Mouse (Mus musculus): Measurements from ENCODE around the gene Lamtor2. TPM values are rescaled to one million over a fixed set of nuclear protein-coding genes. Genes with fewer than 3 reads are reported as not detected.
"Not testable (repeated sequence)": the region's sequence is repeated elsewhere in the genome, so short reads cannot be mapped to it uniquely, and the experiment has no call there.

Lamtor2 gene
- 104 and 112 TPM in 2 replicates for polyA plus RNA-seq (2015; fragmentation: Nextera tagmentation; extraction: Ambion mirVana)

DNA sequence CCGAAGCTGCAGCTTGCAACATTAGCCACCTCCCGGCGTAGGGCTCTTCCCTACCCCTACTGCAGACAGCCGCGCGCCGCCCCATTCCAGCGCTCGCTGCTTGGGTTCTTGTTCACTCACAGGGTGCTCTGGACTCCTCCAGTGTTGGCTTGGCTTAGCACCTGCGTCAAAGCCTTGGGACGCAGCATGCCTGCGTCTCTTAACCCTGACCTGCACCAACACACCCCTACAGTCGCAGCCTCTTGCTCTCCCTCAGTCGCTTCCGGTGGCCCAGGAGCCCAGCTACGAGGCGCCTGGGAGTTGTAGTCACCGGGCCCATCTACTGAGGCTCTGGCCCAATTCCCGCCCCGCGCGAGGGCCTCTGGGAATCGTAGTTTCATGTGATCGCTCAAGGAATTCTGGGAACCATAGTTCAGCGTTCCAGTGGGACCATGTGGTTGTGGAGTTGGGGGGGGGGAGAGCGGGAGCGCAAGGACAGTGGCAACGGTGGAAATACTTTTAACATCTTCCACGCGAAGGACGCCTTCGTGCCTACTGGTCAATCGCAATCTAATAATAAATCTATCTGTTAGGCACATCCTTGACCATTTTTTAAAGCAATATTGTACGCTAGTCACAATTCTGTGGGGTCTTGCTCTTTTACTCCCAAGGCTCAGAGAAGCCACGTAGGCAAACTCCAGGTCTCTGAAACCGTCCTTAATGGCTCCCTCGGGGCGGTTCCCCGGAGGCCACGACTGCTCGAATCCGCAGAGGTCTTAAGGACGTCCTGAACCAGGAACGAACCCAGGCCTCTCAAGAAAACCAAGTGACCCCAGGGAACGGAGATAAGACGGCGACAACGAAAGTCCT, at the start of gene Lamtor2:
Gene Lamtor2, minus strand, starts transcription at position 399 of the 849 bp plus-strand sequence.
- Histone ChIP-seq H3K4me1 (replicated peaks) (peaks cover 56% of the 10 kb centered on the region), H3K9me3 (replicated peaks) (no peaks in the 10 kb centered on the region), H3K9ac (peak within 1 kb of the TSS; percentile 90), H3K4me3 (replicated peaks) (peak within 1 kb of the TSS; percentile 80), H3K27me3 (no peaks in the 10 kb centered on the region), H3K4me2 (peak within 1 kb of the TSS; percentile 99), H3K27ac (replicated peaks) (peak within 1 kb of the TSS; percentile 92), H3K36me3 (replicated peaks) (peaks cover 27% of the 10 kb centered on the region)
- peak; percentile 85 for ATAC-seq (ENCODE audit: insufficient read depth)
- under 1% methylated on average over 48 of the region's 48 CpGs for WGBS (ENCODE audit: insufficient replicate concordance)

DNA sequence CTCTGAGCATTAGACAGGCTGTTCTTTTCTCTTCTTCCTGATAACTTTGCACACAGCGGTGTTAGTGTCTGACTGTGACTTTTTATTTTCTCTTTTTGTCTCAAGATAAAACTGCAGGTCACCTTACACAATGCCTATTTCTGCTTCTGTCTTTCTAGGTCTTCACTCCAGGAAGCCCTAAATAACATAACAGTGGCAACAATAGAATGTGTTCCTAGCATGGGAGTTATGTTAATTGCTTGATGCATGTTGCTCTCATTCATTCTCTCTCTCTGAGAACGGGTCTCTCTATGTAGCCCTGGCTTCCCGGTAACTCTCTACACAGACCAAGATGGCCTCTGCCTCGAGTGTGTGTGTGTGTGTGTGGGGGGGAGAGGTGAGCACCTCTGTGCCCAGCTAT, 49.6 kb upstream of the Lamtor2 start:
- no peak overlapping the region for H3K4me3 ChIP-seq (replicated peaks)
- no peaks in the 10 kb centered on the region for H3K27me3 ChIP-seq
- 63% methylated on average over 4 of the region's 4 CpGs for WGBS (ENCODE audit: insufficient replicate concordance)
- H3K9ac ChIP-seq, result no peak overlapping the region
- no peaks in the 10 kb centered on the region for H3K36me3 ChIP-seq (replicated peaks)
- H3K4me1 ChIP-seq (replicated peaks), result peaks cover 21% of the 10 kb centered on the region
- no peak for ATAC-seq (ENCODE audit: insufficient read depth)
- no peak overlapping the region for H3K27ac ChIP-seq (replicated peaks)
- no peaks in the 10 kb centered on the region for H3K9me3 ChIP-seq (replicated peaks)
- no peak overlapping the region for H3K4me2 ChIP-seq

DNA sequence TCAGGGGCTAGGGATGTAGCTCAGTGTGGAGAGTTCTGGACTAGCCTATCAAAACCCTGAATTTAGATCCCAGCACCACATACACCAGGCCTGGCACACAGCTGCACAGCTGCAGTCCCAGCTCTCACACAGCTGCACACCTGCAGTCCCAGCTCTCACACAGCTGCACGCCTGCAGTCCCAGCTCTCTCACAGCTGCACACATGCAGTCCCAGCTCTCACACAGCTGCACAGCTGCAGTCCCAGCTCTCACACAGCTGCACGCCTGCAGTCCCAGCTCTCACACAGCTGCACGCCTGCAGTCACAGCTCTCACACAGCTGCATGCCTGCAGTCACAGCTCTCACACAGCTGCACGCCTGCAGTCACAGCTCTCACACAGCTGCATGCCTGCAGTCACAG, 43.7 kb upstream of the Lamtor2 start:
- H3K9me3 ChIP-seq (replicated peaks); H3K27me3 ChIP-seq; H3K27ac ChIP-seq (replicated peaks); H3K9ac ChIP-seq; H3K36me3 ChIP-seq (replicated peaks); ATAC-seq (ENCODE audit: insufficient read depth); H3K4me2 ChIP-seq; H3K4me3 ChIP-seq (replicated peaks): not testable (repeated sequence)
- H3K4me1 ChIP-seq (replicated peaks), result peaks cover 23% of the 10 kb centered on the region
- WGBS (ENCODE audit: insufficient replicate concordance), result 66% methylated on average over 4 of the region's 4 CpGs

DNA sequence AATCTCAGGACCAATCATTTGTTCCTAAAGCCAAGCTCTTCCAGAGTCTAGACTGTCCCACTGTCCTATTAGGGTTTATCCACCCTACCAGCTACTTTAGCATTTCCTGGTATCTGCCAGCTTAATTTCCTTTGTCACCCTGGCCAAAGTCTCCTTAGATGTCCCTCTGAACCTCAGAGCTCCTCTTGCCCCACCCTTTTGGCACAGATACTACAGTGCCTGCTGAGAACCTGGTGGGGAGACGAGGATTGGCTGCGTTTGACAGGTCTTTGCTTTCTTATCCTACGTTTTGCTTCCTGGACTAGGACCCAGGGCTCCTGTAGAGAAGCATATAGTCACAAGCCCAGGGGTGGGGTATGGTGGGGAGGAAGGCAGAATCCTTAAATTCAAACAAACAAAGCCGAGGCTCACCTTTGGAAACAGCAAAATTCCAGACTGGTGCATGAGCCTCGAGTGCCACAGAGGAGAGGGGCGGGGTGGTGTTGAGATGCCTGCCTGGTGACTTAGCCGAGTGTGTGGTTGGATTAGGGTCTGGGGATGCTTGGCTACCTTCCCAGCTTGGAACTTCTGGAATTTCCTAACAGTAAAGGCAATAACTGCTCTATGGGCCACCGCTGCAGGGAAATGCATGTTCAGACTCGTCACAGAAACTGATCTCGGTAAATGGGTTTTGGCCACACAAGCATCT, 41.2 kb upstream of the Lamtor2 start:
- peaks cover 35% of the 10 kb centered on the region for H3K4me1 ChIP-seq (replicated peaks)
- no peaks in the 10 kb centered on the region for H3K27me3 ChIP-seq
- no peaks in the 10 kb centered on the region for H3K36me3 ChIP-seq (replicated peaks)
- no peak overlapping the region for H3K4me3 ChIP-seq (replicated peaks)
- no peak overlapping the region for H3K9ac ChIP-seq
- WGBS (ENCODE audit: insufficient replicate concordance), result 47% methylated on average over 10 of the region's 10 CpGs
- no peak for ATAC-seq (ENCODE audit: insufficient read depth)
- H3K4me2 ChIP-seq, result no peak overlapping the region
- no peak overlapping the region for H3K27ac ChIP-seq (replicated peaks)
- H3K9me3 ChIP-seq (replicated peaks), result no peaks in the 10 kb centered on the region

DNA sequence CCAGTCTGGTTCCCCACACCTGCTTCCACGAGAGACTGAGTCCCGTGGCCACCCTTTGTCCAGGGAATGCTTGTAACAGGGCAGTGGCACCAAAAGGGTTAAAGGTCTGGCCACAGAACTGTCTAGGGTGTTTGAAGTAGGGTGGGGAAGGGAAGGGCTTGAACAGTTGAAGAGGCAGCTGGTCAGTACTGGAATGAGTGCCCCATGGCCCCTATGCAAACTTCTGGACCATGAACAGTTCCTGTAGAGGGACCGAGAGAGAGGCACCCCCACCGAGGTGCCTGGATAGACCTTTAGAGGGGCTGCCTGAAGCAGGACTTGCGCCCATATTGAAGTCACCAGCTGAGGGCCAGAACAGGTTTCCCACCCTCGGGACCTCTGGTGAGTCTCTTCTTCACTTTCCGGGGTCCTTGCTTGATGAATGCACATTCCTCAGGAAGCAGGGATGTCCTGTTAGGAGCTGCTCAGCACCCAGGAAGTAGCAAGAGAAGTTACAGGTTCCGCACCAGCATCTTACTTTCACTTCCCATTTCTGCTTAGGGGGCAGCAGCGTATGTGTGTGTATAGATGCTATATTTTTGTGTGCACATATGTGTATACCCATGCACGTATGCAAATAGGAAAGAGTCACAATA, 40.2 kb upstream of the Lamtor2 start:
- H3K9me3 ChIP-seq (replicated peaks), result no peaks in the 10 kb centered on the region
- H3K4me1 ChIP-seq (replicated peaks), result peaks cover 35% of the 10 kb centered on the region
- WGBS (ENCODE audit: insufficient replicate concordance), result 34% methylated on average over 10 of the region's 10 CpGs
- H3K27ac ChIP-seq (replicated peaks), result no peak overlapping the region
- no peaks in the 10 kb centered on the region for H3K27me3 ChIP-seq
- H3K36me3 ChIP-seq (replicated peaks), result peaks cover 8% of the 10 kb centered on the region
- H3K4me2 ChIP-seq, result peak overlapping the region; percentile 57
- H3K9ac ChIP-seq, result no peak overlapping the region
- H3K4me3 ChIP-seq (replicated peaks), result peak overlapping the region; percentile 25; the same call in 1 of the 2 replicates
- no peak for ATAC-seq (ENCODE audit: insufficient read depth)

DNA sequence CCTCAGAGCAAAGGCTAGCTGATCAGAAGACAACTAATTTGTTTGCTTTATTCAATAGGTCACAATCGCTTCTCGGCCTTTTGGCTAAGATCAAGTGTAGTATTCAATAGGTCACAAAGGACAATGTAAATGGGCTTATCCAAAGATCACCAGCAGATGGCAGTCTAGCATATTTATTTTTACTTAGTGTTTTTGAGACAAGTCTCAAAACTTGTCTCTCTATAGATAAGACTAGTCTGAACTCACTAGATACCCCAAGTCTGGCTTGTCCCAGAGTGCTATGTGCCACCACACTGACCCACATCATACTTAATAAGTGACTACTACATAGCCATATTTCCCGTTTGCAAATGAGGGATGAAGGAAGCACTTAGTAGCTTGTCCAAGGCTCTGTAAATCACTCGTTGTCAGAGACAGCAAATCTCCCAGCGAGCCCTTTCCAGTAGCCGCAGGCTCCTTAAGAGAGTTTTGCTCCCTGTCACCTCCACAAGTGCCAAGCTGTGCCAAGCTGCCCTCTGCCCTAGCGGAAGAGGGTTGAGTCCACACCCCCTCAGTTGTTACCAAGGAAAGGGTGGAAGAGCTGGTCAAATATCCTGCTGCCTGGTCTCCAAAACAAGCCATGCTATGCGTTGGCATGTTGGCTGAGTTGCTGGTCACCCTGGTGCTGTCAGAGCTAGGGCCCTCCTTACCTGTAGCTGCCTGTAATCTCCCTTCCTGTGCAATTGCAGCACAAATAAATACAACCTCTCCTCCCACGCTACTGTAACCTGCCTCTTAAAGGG, 39.3 kb upstream of the Lamtor2 start:
- Histone ChIP-seq H3K36me3 (replicated peaks) (peaks cover 17% of the 10 kb centered on the region), H3K4me2 (peak overlapping the region; percentile 57), H3K27me3 (no peaks in the 10 kb centered on the region), H3K4me1 (replicated peaks) (peaks cover 35% of the 10 kb centered on the region), H3K9me3 (replicated peaks) (no peaks in the 10 kb centered on the region), H3K27ac (replicated peaks) (peak overlapping the region; percentile 53; the same call in 1 of the 2 replicates), H3K4me3 (replicated peaks) (no peak overlapping the region), H3K9ac (no peak overlapping the region)
- no peak; the same call in 1 of the 2 replicates for ATAC-seq (ENCODE audit: insufficient read depth)
- WGBS (ENCODE audit: insufficient replicate concordance), result 25% methylated on average over 9 of the region's 9 CpGs

DNA sequence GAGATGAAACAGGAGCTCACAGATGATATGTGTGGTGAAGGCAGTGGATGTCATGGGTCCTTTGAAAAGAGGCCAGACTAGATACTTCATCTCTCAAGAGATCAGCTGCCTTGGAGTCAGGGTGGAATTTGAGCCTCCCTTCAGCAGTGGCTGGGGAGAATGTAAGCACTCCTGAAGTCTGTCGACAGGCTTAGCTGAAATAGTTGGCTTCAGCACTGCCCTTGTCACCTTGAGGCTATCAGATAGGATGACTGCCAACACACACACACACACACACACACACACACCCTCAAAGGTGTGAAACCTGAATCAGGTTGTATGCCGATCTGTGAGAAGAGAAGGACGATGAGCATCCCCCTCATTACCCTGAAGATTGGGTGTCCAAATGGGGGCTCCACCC, 38.2 kb upstream of the Lamtor2 start:
- WGBS (ENCODE audit: insufficient replicate concordance), result 59% methylated on average over 3 of the region's 3 CpGs
- no peaks in the 10 kb centered on the region for H3K27me3 ChIP-seq

DNA sequence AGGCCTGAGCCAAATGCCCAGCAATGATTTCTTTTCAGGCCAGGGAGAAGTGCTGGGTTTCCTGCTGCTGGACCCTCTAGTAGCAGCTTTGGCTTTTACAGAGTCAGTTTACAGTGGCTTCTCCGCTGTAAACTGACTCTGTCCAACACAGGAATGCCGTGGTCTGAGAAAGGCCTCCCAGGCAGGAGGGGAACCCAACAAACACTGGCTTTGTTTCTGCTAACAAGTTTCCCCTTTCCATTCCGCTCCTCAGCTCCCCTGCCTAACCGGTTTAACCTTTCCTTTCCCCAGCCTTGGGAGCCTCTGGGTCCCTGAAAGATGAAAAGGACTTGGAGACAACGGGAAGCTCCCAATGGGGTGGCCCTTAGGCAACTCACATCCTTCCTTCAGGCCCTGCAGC, 37.4 kb upstream of the Lamtor2 start:
- H3K4me3 ChIP-seq (replicated peaks), result no peak overlapping the region
- no peak overlapping the region for H3K9ac ChIP-seq
- no peak overlapping the region for H3K4me2 ChIP-seq
- no peaks in the 10 kb centered on the region for H3K9me3 ChIP-seq (replicated peaks)
- peaks cover 35% of the 10 kb centered on the region for H3K36me3 ChIP-seq (replicated peaks)
- no peaks in the 10 kb centered on the region for H3K27me3 ChIP-seq
- WGBS (ENCODE audit: insufficient replicate concordance), result 41% methylated on average over 5 of the region's 5 CpGs
- peaks cover 35% of the 10 kb centered on the region for H3K4me1 ChIP-seq (replicated peaks)
- ATAC-seq (ENCODE audit: insufficient read depth), result no peak
- H3K27ac ChIP-seq (replicated peaks), result no peak overlapping the region

More for the DNA sequence above, 38.2 kb upstream of the Lamtor2 start:
- Histone ChIP-seq H3K9me3 (replicated peaks) (no peaks in the 10 kb centered on the region), H3K4me3 (replicated peaks) (no peak overlapping the region), H3K4me1 (replicated peaks) (peaks cover 35% of the 10 kb centered on the region), H3K9ac (no peak overlapping the region), H3K27ac (replicated peaks) (no peak overlapping the region), H3K4me2 (no peak overlapping the region), H3K36me3 (replicated peaks) (peaks cover 28% of the 10 kb centered on the region)
- no peak; the same call in 1 of the 2 replicates for ATAC-seq (ENCODE audit: insufficient read depth)

DNA sequence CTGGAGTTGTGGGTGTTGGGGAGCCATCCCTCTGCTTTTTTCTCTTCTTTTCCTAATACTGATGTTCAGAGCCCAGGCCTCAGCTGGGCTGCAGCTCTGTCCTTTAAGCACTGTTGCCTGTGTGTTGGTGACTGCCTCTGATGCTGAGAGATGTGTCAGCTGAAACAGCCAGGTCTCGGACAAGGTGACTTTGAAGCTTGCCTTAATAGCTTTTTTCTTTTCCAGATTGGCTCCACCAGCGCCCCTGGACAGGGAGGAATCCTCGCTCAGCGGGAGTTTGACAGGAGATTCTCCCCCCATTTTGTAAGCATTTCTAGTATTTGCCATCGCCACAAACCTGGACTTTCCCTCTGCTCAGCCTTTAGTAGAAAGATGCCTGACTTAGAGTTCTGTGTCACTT, 33.8 kb upstream of the Lamtor2 start:
- Histone ChIP-seq H3K9ac (no peak overlapping the region), H3K4me2 (no peak overlapping the region), H3K4me1 (replicated peaks) (peaks cover 13% of the 10 kb centered on the region), H3K27ac (replicated peaks) (no peak overlapping the region), H3K27me3 (no peaks in the 10 kb centered on the region), H3K36me3 (replicated peaks) (peaks cover 64% of the 10 kb centered on the region), H3K9me3 (replicated peaks) (no peaks in the 10 kb centered on the region), H3K4me3 (replicated peaks) (no peak overlapping the region)
- no peak for ATAC-seq (ENCODE audit: insufficient read depth)
- 87% methylated on average over 5 of the region's 5 CpGs for WGBS (ENCODE audit: insufficient replicate concordance)

DNA sequence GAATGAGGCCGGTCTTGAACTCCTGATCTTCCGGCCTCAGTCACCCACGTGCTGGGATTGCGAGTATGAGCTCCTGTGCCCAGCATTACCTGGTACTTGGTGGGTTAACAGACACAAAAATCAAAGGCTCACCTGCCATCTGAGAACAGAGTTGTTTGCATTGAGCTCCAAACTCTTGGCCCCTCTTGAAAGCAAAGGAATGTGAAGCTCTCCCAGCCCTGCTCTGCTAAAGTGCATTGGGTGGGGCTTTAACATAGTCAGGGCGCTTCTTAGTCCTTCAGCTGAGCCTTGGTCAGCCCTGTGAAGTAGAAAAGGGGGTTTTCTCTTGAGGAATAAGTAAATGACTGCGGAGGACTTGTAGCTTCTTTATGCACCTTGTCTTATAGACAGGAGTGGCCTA, 32.9 kb upstream of the Lamtor2 start:
- Histone ChIP-seq H3K4me1 (replicated peaks) (peaks cover 9% of the 10 kb centered on the region), H3K4me3 (replicated peaks) (no peak overlapping the region), H3K27me3 (no peaks in the 10 kb centered on the region), H3K36me3 (replicated peaks) (peaks cover 72% of the 10 kb centered on the region), H3K9ac (no peak overlapping the region), H3K27ac (replicated peaks) (no peak overlapping the region), H3K9me3 (replicated peaks) (no peaks in the 10 kb centered on the region), H3K4me2 (no peak overlapping the region)
- ATAC-seq (ENCODE audit: insufficient read depth), result no peak
- WGBS (ENCODE audit: insufficient replicate concordance), result 86% methylated on average over 6 of the region's 6 CpGs

Measured in liver, embryonic 15.5 days (tissue).